Mouse (Mus musculus) ES-Bruce4 (cell line): Measurements from ENCODE around the gene Eya2. TPM values are rescaled to one million over a fixed set of nuclear protein-coding genes. Genes with fewer than 3 reads are reported as not detected.
A peak's percentile ranks its signal among the peaks of the same experiment; 100 is the strongest.

Experiments
- H3K27ac ChIP-seq: 2 replicates; pipeline ENCODE4 v1.5.1; 2012; ENCODE audit warnings: low read length, inconsistent platforms; ENCODE audit not compliant: insufficient read depth
- H3K27me3 ChIP-seq: 2 replicates; pipeline ENCODE4 v1.6.1; 2012; ENCODE audit warnings: mild to moderate bottlenecking, low read length, inconsistent platforms; ENCODE audit not compliant: control insufficient read depth, poor library complexity, insufficient read depth, severe bottlenecking
- H3K36me3 ChIP-seq: 2 replicates; pipeline ENCODE4 v1.6.1; 2012; ENCODE audit warnings: inconsistent platforms, mild to moderate bottlenecking, low read length, moderate library complexity; ENCODE audit not compliant: control insufficient read depth, poor library complexity, insufficient read depth, severe bottlenecking
- H3K4me1 ChIP-seq: one replicate; pipeline ENCODE4 v1.8.1; 2011; ENCODE audit warnings: low read length; ENCODE audit not compliant: control insufficient read depth, insufficient read depth
- H3K4me3 ChIP-seq: 2 replicates; pipeline ENCODE4 v1.5.1; 2011; ENCODE audit warnings: low read depth, mild to moderate bottlenecking, low read length
- H3K9ac ChIP-seq: 2 replicates; pipeline ENCODE4 v1.6.1; 2012; ENCODE audit warnings: low read depth, mild to moderate bottlenecking, inconsistent platforms; ENCODE audit not compliant: poor library complexity, severe bottlenecking
- H3K9me3 ChIP-seq: replicated peaks from 2 replicates; pipeline ENCODE4 v1.6.1; 2012; ENCODE audit warnings: mild to moderate bottlenecking, low read length, inconsistent platforms; ENCODE audit not compliant: control insufficient read depth, poor library complexity, insufficient read depth, severe bottlenecking
- CTCF ChIP-seq: IDR thresholded peaks from one replicate; pipeline ENCODE4 v1.8.1; 2011; ENCODE audit warnings: low read depth, low read length
- EP300 ChIP-seq: IDR thresholded peaks from 2 replicates; pipeline ENCODE4 v1.6.1; 2011; ENCODE audit warnings: low read depth, low read length; ENCODE audit not compliant: insufficient read depth
- POLR2A ChIP-seq: IDR thresholded peaks from one replicate; pipeline ENCODE4 v1.8.1; 2011; ENCODE audit warnings: low read length; ENCODE audit not compliant: insufficient read depth
- polyA plus RNA-seq: library from polyadenylated mRNA; stranded (reverse); fragments of >200 nt; gene quantifications from 2 replicates; pipeline ENCODE4 v1.2.4, GENCODE M21; 2011; ENCODE audit warnings: low read depth; ENCODE audit not compliant: missing spikeins, insufficient read depth, insufficient read length

Eya2 gene
- polyA plus RNA-seq, 1 experiment: 3.2 TPM

DNA sequence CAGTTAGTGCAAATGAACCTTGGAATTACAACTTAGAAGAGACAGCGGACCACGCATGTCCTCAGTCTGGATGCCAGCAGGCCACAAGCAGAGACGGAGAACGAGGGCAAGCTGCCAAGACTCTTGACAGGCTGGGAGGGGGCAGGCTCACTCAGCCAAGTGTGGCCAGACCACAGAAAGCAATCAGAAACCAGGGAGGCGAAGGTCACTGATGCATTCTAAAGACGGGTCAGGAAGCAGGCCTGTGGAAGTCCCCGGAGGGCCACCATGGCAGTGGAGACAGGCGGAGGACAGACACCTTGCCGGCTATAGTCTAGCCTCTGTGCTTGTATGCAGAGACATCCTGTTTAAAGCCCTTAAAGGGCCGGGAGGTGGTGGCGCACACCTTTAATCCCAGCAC, 193.2 kb downstream of the Eya2 start:
- peaks cover 11% of the 10 kb centered on the region for H3K4me1 ChIP-seq
- no peak for TF ChIP-seq EP300
- no peak for TF ChIP-seq POLR2A
- TF ChIP-seq CTCF: no peak
- no peaks in the 10 kb centered on the region for H3K36me3 ChIP-seq
- H3K4me3 ChIP-seq: no peak overlapping the region
- no peak overlapping the region for H3K27ac ChIP-seq
- H3K27me3 ChIP-seq: no peaks in the 10 kb centered on the region
- no peaks in the 10 kb centered on the region for H3K9me3 ChIP-seq
- no peak overlapping the region for H3K9ac ChIP-seq

DNA sequence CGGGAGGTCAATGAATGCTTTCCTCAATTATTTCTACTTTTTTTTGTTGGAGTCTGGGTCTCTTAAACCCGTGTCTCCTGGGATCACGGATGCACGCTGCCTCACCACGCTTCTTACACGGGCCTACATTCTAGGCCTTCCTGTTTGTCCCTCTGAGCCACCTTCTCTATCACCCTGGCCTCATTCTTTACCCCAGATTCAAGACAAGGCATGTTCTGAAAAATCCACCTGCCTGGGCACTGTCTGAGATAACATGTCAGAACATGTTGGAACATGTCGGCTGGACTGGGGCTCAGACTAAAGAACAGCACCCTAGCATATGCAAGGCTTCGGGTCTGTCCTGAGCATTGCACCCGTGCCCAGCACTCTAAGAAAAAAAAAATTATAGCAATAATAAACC, 194.0 kb downstream of the Eya2 start:
- H3K4me1 ChIP-seq: peaks cover 11% of the 10 kb centered on the region
- peak overlapping the region; percentile 48 for H3K27ac ChIP-seq
- no peak overlapping the region for H3K4me3 ChIP-seq
- no peaks in the 10 kb centered on the region for H3K9me3 ChIP-seq
- H3K36me3 ChIP-seq: no peaks in the 10 kb centered on the region
- no peak overlapping the region for H3K9ac ChIP-seq
- no peak for TF ChIP-seq POLR2A
- TF ChIP-seq EP300: peak; percentile 63; the same call in 1 of the 2 replicates
- H3K27me3 ChIP-seq: no peaks in the 10 kb centered on the region

DNA sequence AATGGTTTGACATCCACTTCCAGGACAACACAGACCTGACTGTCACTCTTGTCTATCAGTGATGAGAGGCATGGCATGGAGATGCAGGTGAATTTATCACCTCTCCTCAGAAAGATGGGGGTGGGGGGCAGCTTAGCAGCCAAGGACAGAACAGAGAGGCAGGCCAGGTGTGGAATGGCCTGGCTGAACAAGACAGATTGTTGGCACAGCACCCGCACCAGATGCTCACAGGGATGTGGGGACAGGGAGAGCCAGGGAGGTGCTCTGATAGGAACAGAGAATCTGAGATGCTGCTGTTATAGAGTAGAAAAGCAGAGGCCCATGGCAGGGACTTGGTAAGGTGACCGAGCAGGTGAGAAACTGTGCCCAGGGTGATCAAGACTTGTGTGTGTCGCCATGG, 194.8 kb downstream of the Eya2 start:
- Histone ChIP-seq H3K27ac (no peak overlapping the region), H3K9me3 (no peaks in the 10 kb centered on the region), H3K9ac (no peak overlapping the region), H3K27me3 (no peaks in the 10 kb centered on the region), H3K4me3 (no peak overlapping the region), H3K4me1 (peaks cover 11% of the 10 kb centered on the region), H3K36me3 (no peaks in the 10 kb centered on the region)
- TF ChIP-seq CTCF (no peak), EP300 (no peak), POLR2A (no peak)

- no peaks in the 10 kb centered on the region for H3K9me3 ChIP-seq
- H3K27ac ChIP-seq: peak overlapping the region; percentile 45
- H3K4me3 ChIP-seq: no peak overlapping the region
- H3K4me1 ChIP-seq: peaks cover 10% of the 10 kb centered on the region
- no peak overlapping the region for H3K9ac ChIP-seq
- H3K27me3 ChIP-seq: no peaks in the 10 kb centered on the region
- no peaks in the 10 kb centered on the region for H3K36me3 ChIP-seq
- no peak for TF ChIP-seq CTCF
- peak; percentile 59; the same call in 1 of the 2 replicates for TF ChIP-seq EP300
- no peak for TF ChIP-seq POLR2A
Observed at GRCm38 (mm10) chr2:165791026-165791425, 196.2 kb downstream of the Eya2 start.

- Histone ChIP-seq H3K27ac (peak overlapping the region; percentile 45; the same call in 1 of the 2 replicates), H3K4me1 (peaks cover 8% of the 10 kb centered on the region), H3K9ac (no peak overlapping the region), H3K27me3 (no peaks in the 10 kb centered on the region), H3K9me3 (no peaks in the 10 kb centered on the region), H3K4me3 (no peak overlapping the region), H3K36me3 (no peaks in the 10 kb centered on the region)
- TF ChIP-seq CTCF: peak; percentile 71
- TF ChIP-seq POLR2A: no peak
- TF ChIP-seq EP300: no peak
Observed at GRCm38 (mm10) chr2:165791657-165792056, 196.8 kb downstream of the Eya2 start.

- Histone ChIP-seq H3K9ac (no peak overlapping the region), H3K4me1 (peaks cover 10% of the 10 kb centered on the region), H3K9me3 (no peaks in the 10 kb centered on the region), H3K4me3 (no peak overlapping the region), H3K36me3 (no peaks in the 10 kb centered on the region), H3K27ac (no peak overlapping the region), H3K27me3 (no peaks in the 10 kb centered on the region)
- peak; percentile 38 for TF ChIP-seq CTCF
- no peak for TF ChIP-seq POLR2A
Observed at GRCm38 (mm10) chr2:165792431-165793282, 197.8 kb downstream of the Eya2 start.
